Mouse (Mus musculus) E14TG2a.4 (cell line): ENCODE data around the gene Nlgn2.

ENCODE experiments used
- CTCF ChIP-seq: conservative IDR thresholded peaks from 2 replicates; pipeline ENCODE4 v1.5.1; 2014; ENCODE audit warnings: low read length
- NANOG ChIP-seq: IDR thresholded peaks from 2 replicates; pipeline ENCODE4 v1.6.1; 2014; ENCODE audit warnings: borderline replicate concordance, low read length, mixed read lengths
- POU5F1 ChIP-seq: IDR thresholded peaks from 2 replicates; pipeline ENCODE4 v1.6.1; 2014; ENCODE audit warnings: low read length, borderline replicate concordance

DNA sequence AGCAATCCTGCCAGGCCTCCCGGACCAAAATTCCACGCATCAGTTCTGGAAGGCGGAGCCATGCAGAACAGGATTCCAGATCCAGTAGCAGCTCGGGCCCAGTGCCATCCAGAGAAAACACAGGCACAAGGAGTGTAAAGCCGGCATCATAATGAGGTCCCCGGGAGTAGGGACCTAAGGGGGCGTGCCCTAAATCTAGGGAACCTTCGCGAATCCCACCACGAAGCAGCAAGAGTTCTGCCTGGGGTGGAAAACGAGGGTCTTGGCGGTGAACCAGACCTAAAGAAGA, 33.0 kb downstream of the Nlgn2 start:
- TF ChIP-seq CTCF, result no peak
- no peak for TF ChIP-seq POU5F1
- TF ChIP-seq NANOG, result no peak
